11 mouse cellular contexts compared by ENCODE assay signal in genomic region chr5:81156281-81156680, GRCm38 (mm10).
DNase-seq lines count a peak whose midpoint lies in the region; ATAC-seq lines count a peak whose summit lies in the region.
"Had no signal": no experiment of that assay in that cellular context is flagged by ENCODE, and none has a peak within 500 bp of the region (broad histone marks: within the 10 kb centered on the region; RNA-seq: fewer than 3 reads in every experiment).

No protein-coding gene starts in this region.

- H3K4me2 ChIP-seq in midbrain, embryonic 11.5 days, result no peak overlapping the region
- H3K4me2 ChIP-seq in hindbrain, embryonic 15.5 days, result no peak overlapping the region

- H3K4me3 ChIP-seq in midbrain, embryonic 11.5 days (ENCODE audit: low read depth, low read length), result no peak overlapping the region
- no peak overlapping the region for H3K4me3 ChIP-seq in midbrain, embryonic 10.5 days
- no peak overlapping the region for H3K4me3 ChIP-seq in hindbrain, embryonic 15.5 days

- no peaks in the 10 kb centered on the region for H3K9me3 ChIP-seq in midbrain, embryonic 11.5 days (ENCODE audit: control insufficient read depth, low read length)
- no peaks in the 10 kb centered on the region for H3K9me3 ChIP-seq in midbrain, embryonic 10.5 days (replicated peaks)
- no peaks in the 10 kb centered on the region for H3K9me3 ChIP-seq in hindbrain, embryonic 15.5 days

- H3K27me3 ChIP-seq in midbrain, embryonic 11.5 days (ENCODE audit: control insufficient read depth, insufficient read depth, low read length), result no peaks in the 10 kb centered on the region
- no peaks in the 10 kb centered on the region for H3K27me3 ChIP-seq in midbrain, embryonic 10.5 days (ENCODE audit: low read depth, poor library complexity, severe bottlenecking)
- H3K27me3 ChIP-seq in hindbrain, embryonic 15.5 days, result no peaks in the 10 kb centered on the region

- H3K27ac ChIP-seq in midbrain, embryonic 11.5 days (ENCODE audit: low read depth, low read length), result no peak overlapping the region
- H3K27ac ChIP-seq in midbrain, embryonic 10.5 days (replicated peaks), result no peak overlapping the region; the same call in 1 of the 2 replicates
- peak overlapping the region; percentile 29; the same call in 1 of the 2 replicates for H3K27ac ChIP-seq in hindbrain, embryonic 15.5 days (replicated peaks)

- no peaks in the 10 kb centered on the region for H3K36me3 ChIP-seq in midbrain, embryonic 11.5 days (ENCODE audit: control insufficient read depth, insufficient read depth, low read length)
- H3K36me3 ChIP-seq in midbrain, embryonic 10.5 days, result no peaks in the 10 kb centered on the region
- no peaks in the 10 kb centered on the region for H3K36me3 ChIP-seq in hindbrain, embryonic 15.5 days

- no peak overlapping the region for H3K9ac ChIP-seq in midbrain, embryonic 11.5 days (ENCODE audit: low read length)
- H3K9ac ChIP-seq in hindbrain, embryonic 15.5 days, result no peak overlapping the region

- ATAC-seq in cerebellum, adult (ENCODE audit: insufficient number of reproducible peaks, low FRiP score, low TSS enrichment), result peak; percentile 76
- peak; percentile 45; the same call in 1 of the 2 replicates for ATAC-seq in midbrain, embryonic 11.5 days (ENCODE audit: low FRiP score)
- no peak for ATAC-seq in hindbrain, embryonic 15.5 days (ENCODE audit: low FRiP score, low read depth)

- WGBS in midbrain, embryonic 11.5 days, result 26% methylated on average over 2 of the region's 2 CpGs
- 32% methylated on average over 2 of the region's 2 CpGs for whole genome bisulfite sequencing in midbrain, embryonic 10.5 days
- WGBS in hindbrain, embryonic 15.5 days, result 23% methylated on average over 2 of the region's 2 CpGs

- DNase-seq in cerebellum, postnatal 4 days (ENCODE audit: low spot score in 2 of 2), result no peak
- DNase-seq in midbrain, embryonic 11.5 days (ENCODE audit: low spot score, missing footprints), result no peak
- DNase-seq in midbrain, embryonic 10.5 days (ENCODE audit: low spot score), result no peak
- peak; percentile 33 for DNase-seq in telencephalon, adult 2 months (ENCODE audit: low read depth, low spot score)
- no peak for DNase-seq in spleen, postnatal 14 days (ENCODE audit: low spot score in 2 of 2)
- no peak for DNase-seq in thymus, adult 18-20 months
- DNase-seq: adrenal gland, postnatal 36 days; kidney, adult 9 months; thymus, adult 2 months had no signal

- H3K4me1 ChIP-seq in midbrain, embryonic 11.5 days (ENCODE audit: control insufficient read depth, insufficient read depth, low read length), result peaks cover 14% of the 10 kb centered on the region
- peaks cover 20% of the 10 kb centered on the region for H3K4me1 ChIP-seq in midbrain, embryonic 10.5 days
- peaks cover 22% of the 10 kb centered on the region for H3K4me1 ChIP-seq in hindbrain, embryonic 15.5 days (replicated peaks)
